Mouse (Mus musculus) lung, embryonic 16.5 days (tissue): ENCODE results near the gene Ak7. TPM values are rescaled to one million over a fixed set of nuclear protein-coding genes. Genes with fewer than 3 reads are reported as not detected.

Source experiments
- polyA plus RNA-seq: library from polyadenylated mRNA; unstranded; fragments of >200 nt; fragmentation: Nextera tagmentation; extraction: Ambion mirVana; gene quantifications from 2 replicates; pipeline ENCODE4 v1.2.1, GENCODE M21; 2015

Ak7 gene
- polyA plus RNA-seq, 1 experiment from 2014 or later, result 2.8 TPM

Other genes with a start within 250 kb of the Ak7 start
- gene Bdkrb2, start 142.8 kb upstream of the Ak7 start, polyA plus RNA-seq, result 1.3 and 1.6 TPM in 2 replicates
- not detected in 2 replicates for gene Bdkrb1, start 102.9 kb upstream of the Ak7 start, polyA plus RNA-seq
- 27.1 and 29.1 TPM in 2 replicates for gene Gskip, start 21.1 kb upstream of the Ak7 start, polyA plus RNA-seq
- 10.6 and 11.1 TPM in 2 replicates for gene Atg2b, start 20.8 kb upstream of the Ak7 start, polyA plus RNA-seq
- 176 and 188 TPM in 2 replicates for gene Papola, start 78.7 kb downstream of the Ak7 start, polyA plus RNA-seq